Mouse (Mus musculus) lung, postnatal 0 days (tissue): ENCODE results near the gene Fetub. TPM values are rescaled to one million over a fixed set of nuclear protein-coding genes. Genes with fewer than 3 reads are reported as not detected.

ENCODE experiments used
- ATAC-seq: fragments of 200-750 bp; cut with Nextera tagmentation; 2 replicates; pipeline ENCODE4 v1.8.0; 2017; ENCODE audit warnings: moderate library complexity
- DNase-seq: peaks from one replicate; pipeline ENCODE4 v3.0.0-alpha.2; 2016; ENCODE audit warnings: low spot score
- H3K27ac ChIP-seq: fragments of 300-500 bp; sonication (generic); 2 replicates; pipeline ENCODE4 v1.5.1; 2014; ENCODE audit warnings: antibody characterized with exemption, mild to moderate bottlenecking, low read length, mixed read lengths
- H3K27me3 ChIP-seq: fragments of 300-500 bp; sonication (generic); replicated peaks from 2 replicates; pipeline ENCODE4 v1.6.1; 2014; ENCODE audit warnings: low read length, mixed read lengths; ENCODE audit not compliant: insufficient read depth
- H3K36me3 ChIP-seq: fragments of 300-500 bp; sonication (generic); 2 replicates; pipeline ENCODE4 v1.6.1; 2014; ENCODE audit warnings: low read length, mixed read lengths; ENCODE audit not compliant: insufficient read depth
- H3K4me1 ChIP-seq: fragments of 300-500 bp; sonication (generic); 2 replicates; pipeline ENCODE4 v1.6.1; 2014; ENCODE audit warnings: antibody characterized with exemption, low read depth, low read length, mixed read lengths; ENCODE audit not compliant: insufficient read depth
- H3K4me2 ChIP-seq: fragments of 300-500 bp; sonication (generic); replicated peaks from 2 replicates; pipeline ENCODE4 v1.6.1; 2014; ENCODE audit warnings: low read depth, mild to moderate bottlenecking, low read length, moderate library complexity, mixed read lengths
- H3K4me3 ChIP-seq: fragments of 300-500 bp; sonication (generic); 2 replicates; pipeline ENCODE4 v1.5.1; 2014; ENCODE audit warnings: low read depth, low read length
- H3K9ac ChIP-seq: fragments of 300-500 bp; sonication (generic); replicated peaks from 2 replicates; pipeline ENCODE4 v1.6.1; 2014; ENCODE audit warnings: low read depth, mild to moderate bottlenecking
- H3K9me3 ChIP-seq: fragments of 300-500 bp; sonication (generic); 2 replicates; pipeline ENCODE4 v1.6.1; 2016; ENCODE audit warnings: low read length, mixed read lengths
- CTCF ChIP-seq: IDR thresholded peaks from 2 replicates; pipeline ENCODE4 v1.5.1; 2016; ENCODE audit warnings: antibody characterized with exemption, mild to moderate bottlenecking
- EP300 ChIP-seq: IDR thresholded peaks from 2 replicates; pipeline ENCODE4 v1.6.1; 2016; ENCODE audit warnings: antibody characterized with exemption, mild to moderate bottlenecking, control low read depth
- WGBS: fragments of 180-500 bp; shearing (Covaris S2); extraction: QIAGEN DNeasy Blood & Tissue Kit; methylation state at CpG from one replicate; pipeline ENCODE4 v1.1.7; 2014; 5-methylcytosine and 5-hydroxymethylcytosine counted together
- polyA plus RNA-seq: library from polyadenylated mRNA; unstranded; fragments of >200 nt; fragmentation: Nextera tagmentation; extraction: Ambion mirVana; gene quantifications from 2 replicates; pipeline ENCODE4 v1.2.1, GENCODE M21; 2015

The Fetub gene
- polyA plus RNA-seq, 1 experiment from 2014 or later, result 0.35 TPM

GRCm38 (mm10) chr16:22967383-22968030 is 49.4 kb downstream of the Fetub start:
- TF ChIP-seq EP300, result 0 out of 2 replicates have a peak, but pooled peaks have one; percentile 17
- no peak for TF ChIP-seq CTCF
- H3K4me3 ChIP-seq, result no peak overlapping the region
- H3K27me3 ChIP-seq, result no peaks in the 10 kb centered on the region
- 50% methylated on average over 1 of the region's 1 CpGs for WGBS
- DNase-seq, result peak; percentile 27
- no peak overlapping the region for H3K9ac ChIP-seq
- H3K4me1 ChIP-seq, result no peaks in the 10 kb centered on the region
- H3K27ac ChIP-seq, result no peak overlapping the region
- no peaks in the 10 kb centered on the region for H3K36me3 ChIP-seq
- no peaks in the 10 kb centered on the region for H3K9me3 ChIP-seq
- no peak for ATAC-seq
- H3K4me2 ChIP-seq, result no peak overlapping the region

Other genes starting within 250 kb of the Fetub start
- 0.15 TPM in 1 of 2 replicates, not detected in the other for gene Crygs, start 106.8 kb upstream of the Fetub start, polyA plus RNA-seq
- gene Tbccd1, start 60.7 kb upstream of the Fetub start, polyA plus RNA-seq, result 15.3 and 16.0 TPM in 2 replicates
- gene Dnajb11, start 60.5 kb upstream of the Fetub start, polyA plus RNA-seq, result 82.8 and 86.9 TPM in 2 replicates
- gene Ahsg, start 27.1 kb upstream of the Fetub start, polyA plus RNA-seq, result 1.6 and 3.0 TPM in 2 replicates
- 0.06 and 0.07 TPM in 2 replicates for gene Hrg, start 32.7 kb downstream of the Fetub start, polyA plus RNA-seq
- gene Kng2, start 111.1 kb downstream of the Fetub start, polyA plus RNA-seq, result 0.42 and 1.0 TPM in 2 replicates
- gene Kng1, start 139.5 kb downstream of the Fetub start, polyA plus RNA-seq, result 0.47 and 0.74 TPM in 2 replicates
- gene Eif4a2, start 189.1 kb downstream of the Fetub start, polyA plus RNA-seq, result 144 and 177 TPM in 2 replicates
- 19.0 and 21.4 TPM in 2 replicates for gene Rfc4, start 209.4 kb downstream of the Fetub start, polyA plus RNA-seq
- gene Adipoq, start 228.2 kb downstream of the Fetub start, polyA plus RNA-seq, result not detected in 2 replicates